Mouse (Mus musculus) kidney, postnatal 0 days (tissue): ENCODE data around the gene Wdr81. TPM values are rescaled to one million over a fixed set of nuclear protein-coding genes. Genes with fewer than 3 reads are reported as not detected.

Source experiments
- ATAC-seq: fragments of 200-750 bp; cut with Nextera tagmentation; replicated peaks from 2 replicates; pipeline ENCODE4 v1.8.0; 2017; ENCODE audit warnings: low read depth, moderate number of reproducible peaks, moderate TSS enrichment, moderate library complexity; ENCODE audit not compliant: low FRiP score
- DNase-seq: peaks from one replicate; pipeline ENCODE4 v3.0.0-alpha.2; 2016; ENCODE audit warnings: low spot score
- H3K27ac ChIP-seq: fragments of 300-500 bp; sonication (generic); 2 replicates; pipeline ENCODE4 v1.5.1; 2014; ENCODE audit warnings: mild to moderate bottlenecking
- H3K27me3 ChIP-seq: fragments of 300-500 bp; sonication (generic); 2 replicates; pipeline ENCODE4 v1.6.1; 2014; ENCODE audit warnings: low read length, mixed read lengths; ENCODE audit not compliant: insufficient read depth
- H3K36me3 ChIP-seq: fragments of 300-500 bp; sonication (generic); 2 replicates; pipeline ENCODE4 v1.6.1; 2014; ENCODE audit warnings: low read length, mixed read lengths; ENCODE audit not compliant: insufficient read depth
- H3K4me1 ChIP-seq: fragments of 300-500 bp; sonication (generic); replicated peaks from 2 replicates; pipeline ENCODE4 v1.6.1; 2014; ENCODE audit warnings: antibody characterized with exemption, low read length, mixed read lengths; ENCODE audit not compliant: insufficient read depth
- H3K4me2 ChIP-seq: fragments of 300-500 bp; sonication (generic); 2 replicates; pipeline ENCODE4 v1.6.1; 2014; ENCODE audit warnings: mild to moderate bottlenecking, low read length, moderate library complexity, mixed read lengths
- H3K4me3 ChIP-seq: fragments of 300-500 bp; sonication (generic); replicated peaks from 2 replicates; pipeline ENCODE4 v1.5.1; 2014; ENCODE audit warnings: low read depth, low read length
- H3K9ac ChIP-seq: fragments of 300-500 bp; sonication (generic); 2 replicates; pipeline ENCODE4 v1.6.1; 2014; ENCODE audit warnings: low read depth, low read length
- H3K9me3 ChIP-seq: fragments of 300-500 bp; sonication (generic); replicated peaks from 2 replicates; pipeline ENCODE4 v1.6.1; 2016; ENCODE audit warnings: low read length, inconsistent platforms, mixed read lengths
- CTCF ChIP-seq: IDR thresholded peaks from 2 replicates; pipeline ENCODE4 v1.5.1; 2016; ENCODE audit warnings: antibody characterized with exemption, low read depth, mild to moderate bottlenecking, moderate library complexity
- WGBS: fragments of 180-500 bp; shearing (Covaris S2); extraction: QIAGEN DNeasy Blood & Tissue Kit; methylation state at CpG from one replicate; pipeline ENCODE4 v1.1.7; 2014; 5-methylcytosine and 5-hydroxymethylcytosine counted together
- polyA plus RNA-seq: library from polyadenylated mRNA; unstranded; fragments of >200 nt; fragmentation: Nextera tagmentation; extraction: Ambion mirVana; gene quantifications from 2 replicates; pipeline ENCODE4 v1.2.1, GENCODE M21; 2015

Gene Wdr81
- polyA plus RNA-seq, 1 experiment from 2014 or later, result 4.9 TPM

DNA sequence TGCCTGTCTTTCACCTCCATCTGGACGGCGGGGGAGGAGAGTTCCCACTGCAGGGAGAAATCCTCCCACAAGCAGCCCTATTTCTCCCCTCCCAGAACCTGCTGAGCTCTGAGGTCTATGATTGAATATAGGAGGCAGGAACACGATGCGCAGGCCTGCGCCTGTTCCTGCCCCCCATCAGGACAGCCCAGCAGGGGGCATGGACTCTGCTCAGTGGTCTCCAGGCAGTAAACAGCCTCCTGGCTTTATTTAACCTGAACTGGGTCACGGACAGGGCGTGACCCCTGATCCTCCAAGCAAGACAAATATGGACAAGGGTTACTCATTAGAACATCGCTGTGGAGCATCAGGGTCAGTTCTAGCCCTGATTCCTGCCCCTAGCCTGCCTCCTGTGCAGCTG lies 10.8 kb downstream of the Wdr81 start:
- 0 out of 2 replicates have a peak, but pooled peaks have one; percentile 20 for TF ChIP-seq CTCF
- ATAC-seq (peak; percentile 86), DNase-seq (peak; percentile 18)
- 54% methylated on average over 8 of the region's 8 CpGs for WGBS
- Histone ChIP-seq H3K27me3 (no peaks in the 10 kb centered on the region), H3K4me1 (0 out of 2 replicates have a peak, but pooled peaks cover 4% of the 10 kb centered on the region), H3K4me3 (no peak overlapping the region), H3K9me3 (no peaks in the 10 kb centered on the region), H3K27ac (no peak overlapping the region), H3K36me3 (peaks cover 26% of the 10 kb centered on the region; the same call in 1 of the 2 replicates), H3K9ac (no peak overlapping the region), H3K4me2 (no peak overlapping the region)

DNA sequence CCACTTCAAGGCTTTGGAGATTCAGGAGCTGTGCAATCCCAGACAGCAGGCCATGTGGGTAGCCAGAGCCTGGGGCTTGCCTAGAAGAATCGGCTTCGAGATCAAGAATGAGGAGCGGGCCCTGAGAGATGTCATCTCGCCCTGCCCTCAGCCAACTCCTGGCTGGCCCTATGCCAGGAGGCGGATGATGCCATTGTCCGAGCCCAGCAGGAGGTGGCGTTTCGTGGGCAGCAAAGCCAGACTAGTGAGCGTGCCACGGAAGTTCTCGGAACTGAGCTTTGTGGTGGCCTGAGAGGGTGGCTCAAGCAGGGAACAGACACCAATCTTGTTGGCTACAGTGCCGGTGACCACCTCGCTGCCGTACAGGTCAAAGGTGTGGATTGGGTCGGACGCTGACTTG lies 12.9 kb downstream of the Wdr81 start:
- no peak for TF ChIP-seq CTCF
- ATAC-seq, result no peak
- Histone ChIP-seq H3K27me3 (no peaks in the 10 kb centered on the region), H3K36me3 (0 out of 2 replicates have a peak, but pooled peaks cover 13% of the 10 kb centered on the region), H3K4me2 (no peak overlapping the region), H3K9ac (no peak overlapping the region), H3K9me3 (no peaks in the 10 kb centered on the region), H3K27ac (no peak overlapping the region), H3K4me3 (no peak overlapping the region), H3K4me1 (0 out of 2 replicates have a peak, but pooled peaks cover 4% of the 10 kb centered on the region)
- no peak for DNase-seq
- WGBS, result 88% methylated on average over 16 of the region's 16 CpGs

DNA sequence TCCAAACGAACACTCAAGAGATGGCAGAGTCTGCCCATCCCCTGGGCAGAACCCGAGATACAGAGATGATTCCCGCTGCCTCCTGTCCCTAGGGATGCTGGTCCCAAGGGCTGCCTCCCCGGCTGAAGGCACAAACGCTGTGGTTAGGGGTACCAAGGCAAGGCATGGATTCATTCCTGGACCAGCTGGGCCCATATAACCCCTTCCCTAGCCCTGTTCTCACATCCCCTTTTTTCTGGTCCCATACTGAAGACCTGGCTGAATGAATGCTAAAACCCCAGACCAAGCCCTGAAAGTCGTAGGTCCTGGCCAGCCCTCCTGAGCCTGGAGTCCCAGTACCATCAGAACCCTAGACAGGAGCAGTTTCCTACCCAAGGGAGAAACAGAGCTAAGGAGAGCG lies 13.5 kb downstream of the Wdr81 start:
- no peak for ATAC-seq
- no peak overlapping the region for H3K4me2 ChIP-seq
- H3K9me3 ChIP-seq, result no peaks in the 10 kb centered on the region
- H3K4me3 ChIP-seq, result no peak overlapping the region
- no peak overlapping the region for H3K9ac ChIP-seq
- 0 out of 2 replicates have a peak, but pooled peaks cover 11% of the 10 kb centered on the region for H3K36me3 ChIP-seq
- H3K27ac ChIP-seq, result no peak overlapping the region
- H3K4me1 ChIP-seq, result 0 out of 2 replicates have a peak, but pooled peaks cover 4% of the 10 kb centered on the region
- TF ChIP-seq CTCF, result no peak
- 83% methylated on average over 7 of the region's 7 CpGs for WGBS
- H3K27me3 ChIP-seq, result no peaks in the 10 kb centered on the region
- DNase-seq, result no peak

DNA sequence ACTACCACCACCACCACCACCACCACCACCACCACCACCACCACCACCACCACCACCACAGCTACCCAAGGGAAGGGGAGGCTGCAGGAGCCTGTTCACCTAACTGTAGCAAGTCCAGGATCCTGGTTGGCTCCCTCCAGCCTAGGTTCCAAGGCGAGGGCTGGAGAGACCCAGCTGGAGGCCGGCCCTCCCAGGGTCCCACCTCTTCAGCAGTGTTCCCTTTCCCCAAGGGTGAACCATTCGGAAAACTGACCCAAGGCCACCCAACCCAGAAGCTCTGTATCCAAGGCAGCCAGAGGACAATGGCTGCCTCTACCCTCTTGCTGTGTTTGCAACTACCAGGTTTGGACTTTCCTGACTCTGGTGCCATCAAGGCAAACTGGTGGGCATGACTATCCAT lies 14.6 kb downstream of the Wdr81 start:
- H3K36me3 ChIP-seq, result 0 out of 2 replicates have a peak, but pooled peaks cover 8% of the 10 kb centered on the region
- no peak for DNase-seq
- no peaks in the 10 kb centered on the region for H3K9me3 ChIP-seq
- H3K27ac ChIP-seq, result no peak overlapping the region
- WGBS, result 83% methylated on average over 3 of the region's 3 CpGs
- 0 out of 2 replicates have a peak, but pooled peaks cover 4% of the 10 kb centered on the region for H3K4me1 ChIP-seq
- no peak for ATAC-seq
- no peak overlapping the region for H3K9ac ChIP-seq
- H3K4me2 ChIP-seq, result no peak overlapping the region
- no peak overlapping the region for H3K4me3 ChIP-seq
- H3K27me3 ChIP-seq, result no peaks in the 10 kb centered on the region
- no peak for TF ChIP-seq CTCF

DNA sequence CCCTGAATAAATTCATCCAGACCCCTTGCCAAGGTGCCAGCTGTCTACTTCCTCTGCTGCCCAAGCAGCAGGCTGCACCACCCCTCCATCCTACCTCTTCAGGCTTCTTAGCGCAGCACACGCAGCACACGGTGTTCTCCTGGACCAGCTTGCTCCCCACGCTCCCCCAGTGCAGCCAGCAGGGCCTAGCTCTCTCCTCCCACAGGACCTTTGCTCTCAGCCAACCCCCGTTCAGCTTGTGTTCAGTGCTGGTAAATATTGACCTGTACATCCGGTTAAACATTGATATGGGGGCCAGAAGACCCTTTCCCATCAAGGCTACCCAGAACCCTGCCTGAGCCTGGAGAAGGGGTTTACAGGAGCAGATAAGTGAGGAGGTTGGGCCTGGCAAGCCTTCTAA lies 15.2 kb downstream of the Wdr81 start, which contains the start of gene Serpinf2:
Gene Serpinf2, minus strand, starts transcription at position 229 of the 400 bp plus-strand sequence.
- no peak within 1 kb of the TSS for H3K9ac ChIP-seq
- 0 out of 2 replicates have a peak, but pooled peaks cover 4% of the 10 kb centered on the region for H3K4me1 ChIP-seq
- H3K9me3 ChIP-seq, result no peaks in the 10 kb centered on the region
- no peak within 1 kb of the TSS for H3K4me2 ChIP-seq
- no peak for TF ChIP-seq CTCF
- H3K27ac ChIP-seq, result 0 out of 2 replicates have a peak within 1 kb of the TSS, but pooled peaks have one; percentile 13
- no peak within 1 kb of the TSS for H3K4me3 ChIP-seq
- WGBS, result 70% methylated on average over 6 of the region's 6 CpGs
- DNase-seq, result no peak
- no peak for ATAC-seq
- 0 out of 2 replicates have a peak, but pooled peaks cover 8% of the 10 kb centered on the region for H3K36me3 ChIP-seq
- no peaks in the 10 kb centered on the region for H3K27me3 ChIP-seq

DNA sequence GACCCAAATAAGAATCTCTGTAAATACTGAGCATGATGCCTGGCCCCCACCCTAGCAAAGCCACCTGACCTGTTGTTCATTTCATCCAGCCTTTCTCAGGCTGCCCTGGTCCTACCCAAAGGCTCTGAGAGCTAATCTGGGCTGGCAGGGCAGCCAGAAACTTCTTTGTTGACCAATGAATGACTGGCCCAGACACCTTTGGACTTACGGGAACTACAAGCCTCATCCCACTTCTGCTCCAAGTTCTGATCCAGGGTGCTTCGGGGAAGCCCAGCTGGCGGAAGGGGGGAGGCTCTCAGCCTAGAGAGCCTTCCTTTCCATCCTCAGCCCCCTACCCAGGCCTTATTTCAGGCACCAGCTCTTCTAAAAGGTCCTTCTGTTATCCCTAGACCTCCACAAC lies 15.7 kb downstream of the Wdr81 start:
- Histone ChIP-seq H3K4me2 (no peak overlapping the region), H3K9me3 (no peaks in the 10 kb centered on the region), H3K27ac (0 out of 2 replicates have a peak overlapping the region, but pooled peaks have one; percentile 13), H3K4me1 (0 out of 2 replicates have a peak, but pooled peaks cover 1% of the 10 kb centered on the region), H3K9ac (no peak overlapping the region), H3K4me3 (no peak overlapping the region), H3K27me3 (no peaks in the 10 kb centered on the region), H3K36me3 (0 out of 2 replicates have a peak, but pooled peaks cover 8% of the 10 kb centered on the region)
- TF ChIP-seq CTCF, result no peak
- DNase-seq, result no peak
- ATAC-seq, result no peak
- 87% methylated on average over 3 of the region's 3 CpGs for WGBS
